Mouse (Mus musculus) stomach, postnatal 0 days (tissue): ENCODE data around the gene Gm47791.

ENCODE experiments used
- CTCF ChIP-seq: IDR thresholded peaks from 2 replicates; pipeline ENCODE4 v1.5.1; 2016; ENCODE audit warnings: antibody characterized with exemption, low read depth, mild to moderate bottlenecking, moderate library complexity
- EP300 ChIP-seq: optimal IDR thresholded peaks from 2 replicates; pipeline ENCODE3; 2016; ENCODE audit warnings: antibody characterized with exemption

DNA sequence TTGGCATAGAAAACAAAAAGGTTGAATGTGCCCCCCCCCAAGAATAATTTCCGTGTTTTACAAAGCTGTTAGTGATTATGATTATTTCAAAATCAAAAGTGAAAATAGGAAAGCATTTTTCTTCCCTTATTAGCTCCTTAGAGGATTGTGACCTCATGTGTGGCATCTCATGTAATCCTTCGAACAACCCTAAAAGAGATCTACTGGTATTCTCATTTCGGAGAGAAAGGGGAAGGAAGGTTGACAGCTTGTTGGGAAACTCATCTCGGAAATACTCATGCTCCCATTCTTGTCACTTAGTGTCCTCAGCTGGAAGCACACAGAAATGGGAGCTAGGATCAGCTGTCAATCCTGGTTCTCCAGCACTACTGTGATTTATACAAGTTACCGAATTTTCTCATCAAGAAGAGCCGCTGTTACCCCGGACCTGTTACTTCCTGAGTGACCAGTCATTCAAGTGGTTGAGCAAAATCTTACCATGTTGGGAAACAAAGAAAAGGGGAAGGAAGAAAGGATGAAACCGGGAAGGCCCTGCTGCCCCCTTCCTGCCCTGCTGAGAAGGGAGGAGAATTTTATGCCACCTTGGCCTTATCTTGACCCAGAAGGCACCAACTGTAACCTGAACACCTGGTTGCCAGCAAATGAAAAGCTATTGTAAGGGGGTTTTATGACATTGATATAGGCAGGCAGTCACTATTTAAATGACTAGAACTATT lies 9.4 kb downstream of the Gm47791 start:
- TF ChIP-seq CTCF (no peak), EP300 (no peak)
